Mouse (Mus musculus): Measurements from ENCODE around the gene P2rx7. TPM values are rescaled to one million over a fixed set of nuclear protein-coding genes. Genes with fewer than 3 reads are reported as not detected.
A peak's percentile ranks its signal among the peaks of the same experiment; 100 is the strongest.

Gene P2rx7
- polyA plus RNA-seq, 1 experiment: 2.9 TPM

DNA sequence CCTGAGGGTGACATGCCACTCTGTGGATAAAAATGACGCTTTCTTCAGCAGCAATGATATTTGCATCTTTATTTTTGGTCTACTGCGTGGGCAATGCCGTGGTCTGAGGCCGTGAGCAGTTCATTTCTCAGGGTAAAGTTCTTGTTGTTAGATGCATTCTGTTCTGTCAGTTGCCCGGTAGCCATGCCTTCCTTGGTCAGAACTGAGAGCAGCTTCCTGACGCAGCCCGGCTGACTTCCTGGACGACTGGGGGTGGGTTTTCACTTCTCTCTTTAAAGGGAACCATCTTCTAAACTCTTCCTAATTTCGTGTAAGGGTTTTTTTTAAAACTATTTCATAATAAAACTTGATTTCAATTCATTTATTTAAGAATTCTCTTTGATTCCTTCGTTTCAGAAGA, 40.2 kb downstream of the P2rx7 start:
- peaks cover 3% of the 10 kb centered on the region; the same call in 1 of the 2 replicates for H3K4me1 ChIP-seq (ENCODE audit: control insufficient read depth, insufficient read depth, low read length)
- peak overlapping the region; percentile 69; the same call in 1 of the 2 replicates for H3K27ac ChIP-seq (ENCODE audit: control insufficient read depth, insufficient read depth, low read depth, low read length, poor library complexity)
- 9% methylated on average over 10 of the region's 10 CpGs for WGBS
- H3K4me3 ChIP-seq (replicated peaks; ENCODE audit: control insufficient read depth, low read depth, low read length): no peak overlapping the region
- TF ChIP-seq POLR2A (IDR thresholded peaks at IDR 0.05; ENCODE audit: borderline replicate concordance, control insufficient read depth, low read depth, low read length) (no peak), CTCF (IDR thresholded peaks at IDR 0.05; ENCODE audit: control insufficient read depth, insufficient read depth, low read length) (no peak)

- H3K4me3 ChIP-seq (replicated peaks; ENCODE audit: control insufficient read depth, low read depth, low read length): no peak overlapping the region
- peaks cover 3% of the 10 kb centered on the region; the same call in 1 of the 2 replicates for H3K4me1 ChIP-seq (ENCODE audit: control insufficient read depth, insufficient read depth, low read length)
- 84% methylated on average over 4 of the region's 4 CpGs for WGBS
- TF ChIP-seq CTCF (IDR thresholded peaks at IDR 0.05; ENCODE audit: control insufficient read depth, insufficient read depth, low read length) (no peak), POLR2A (IDR thresholded peaks at IDR 0.05; ENCODE audit: borderline replicate concordance, control insufficient read depth, low read depth, low read length) (no peak)
- no peak overlapping the region for H3K27ac ChIP-seq (ENCODE audit: control insufficient read depth, insufficient read depth, low read depth, low read length, poor library complexity)
These were observed 43.7 kb downstream of the P2rx7 start for GRCm38 (mm10) chr5:122687391-122687790.

GRCm38 (mm10) chr5:122689153-122689552, 45.4 kb downstream of the P2rx7 start:
- TF ChIP-seq CTCF (IDR thresholded peaks at IDR 0.05; ENCODE audit: control insufficient read depth, insufficient read depth, low read length): no peak
- TF ChIP-seq POLR2A (IDR thresholded peaks at IDR 0.05; ENCODE audit: borderline replicate concordance, control insufficient read depth, low read depth, low read length): no peak
- Histone ChIP-seq H3K4me3 (replicated peaks; ENCODE audit: control insufficient read depth, low read depth, low read length) (no peak overlapping the region), H3K4me1 (ENCODE audit: control insufficient read depth, insufficient read depth, low read length) (peaks cover 1% of the 10 kb centered on the region; the same call in 1 of the 2 replicates), H3K27ac (ENCODE audit: control insufficient read depth, insufficient read depth, low read depth, low read length, poor library complexity) (no peak overlapping the region)
- 86% methylated on average over 7 of the region's 7 CpGs for WGBS

DNA sequence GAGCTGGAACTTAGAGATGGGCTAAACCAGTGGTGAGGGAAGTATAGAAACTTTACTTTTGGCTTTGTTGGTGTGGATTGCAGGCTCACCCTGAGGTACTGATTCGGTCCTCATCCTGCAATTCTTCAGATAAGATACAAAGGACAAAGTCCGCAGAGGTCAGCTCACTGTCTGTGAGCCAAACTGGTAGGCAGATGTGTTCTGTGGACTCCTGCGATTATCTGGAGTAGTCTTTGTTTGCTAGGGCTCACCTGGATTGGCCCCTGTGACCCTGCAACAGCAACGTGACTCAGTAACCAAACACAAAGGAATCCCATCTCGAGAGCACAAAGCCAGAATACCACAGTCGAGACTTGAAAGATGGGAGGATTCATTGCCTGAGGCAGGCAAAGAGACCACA, 46.8 kb downstream of the P2rx7 start:
- Histone ChIP-seq H3K27ac (ENCODE audit: control insufficient read depth, insufficient read depth, low read depth, low read length, poor library complexity) (no peak overlapping the region), H3K4me1 (ENCODE audit: control insufficient read depth, insufficient read depth, low read length) (no peaks in the 10 kb centered on the region), H3K4me3 (replicated peaks; ENCODE audit: control insufficient read depth, low read depth, low read length) (no peak overlapping the region)
- 85% methylated on average over 6 of the region's 6 CpGs for WGBS
- TF ChIP-seq POLR2A (IDR thresholded peaks at IDR 0.05; ENCODE audit: borderline replicate concordance, control insufficient read depth, low read depth, low read length) (no peak), CTCF (IDR thresholded peaks at IDR 0.05; ENCODE audit: control insufficient read depth, insufficient read depth, low read length) (no peak)

DNA sequence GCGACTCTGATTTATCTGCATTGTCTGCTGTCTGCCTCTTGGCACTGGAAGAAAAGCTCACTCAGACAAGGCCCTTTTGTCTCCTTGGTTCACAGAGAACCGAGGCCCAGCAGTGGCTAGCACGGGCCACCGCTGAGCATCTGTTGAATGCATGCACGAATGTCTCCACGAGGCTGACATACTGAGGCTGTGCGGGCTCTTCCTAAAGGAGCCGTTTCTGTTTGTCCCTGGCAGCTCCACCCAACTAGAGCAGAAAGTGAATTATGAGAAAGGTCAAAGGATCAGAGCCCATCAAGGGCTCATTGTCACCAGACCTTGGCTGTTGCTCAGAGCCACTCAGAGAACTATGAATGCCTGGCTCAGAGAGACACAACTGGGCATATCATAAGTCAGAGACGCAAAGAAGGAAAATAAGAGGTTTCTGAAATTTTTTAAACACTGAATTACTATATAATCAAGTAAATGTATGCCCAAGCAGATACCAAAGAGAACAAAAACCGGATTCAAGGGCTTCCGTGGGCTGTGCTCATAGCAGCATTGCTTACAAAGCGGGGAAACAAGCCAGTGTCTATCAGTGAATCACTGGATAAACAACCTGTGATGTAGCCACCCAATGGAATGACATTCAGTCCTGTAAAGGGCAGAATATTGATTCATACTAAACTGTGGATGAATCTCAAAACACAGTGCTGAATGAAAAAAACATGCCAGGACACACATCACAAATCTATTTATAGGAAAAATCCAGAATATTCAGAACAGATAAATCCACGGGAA, 49.9 kb downstream of the P2rx7 start:
- WGBS: 78% methylated on average over 13 of the region's 13 CpGs
- H3K4me1 ChIP-seq (ENCODE audit: control insufficient read depth, insufficient read depth, low read length): no peaks in the 10 kb centered on the region; the same call in 1 of the 2 replicates
- H3K4me3 ChIP-seq (replicated peaks; ENCODE audit: control insufficient read depth, low read depth, low read length): no peak overlapping the region
- H3K27ac ChIP-seq (ENCODE audit: control insufficient read depth, insufficient read depth, low read depth, low read length, poor library complexity): no peak overlapping the region
- no peak for TF ChIP-seq POLR2A (IDR thresholded peaks at IDR 0.05; ENCODE audit: borderline replicate concordance, control insufficient read depth, low read depth, low read length)
- no peak for TF ChIP-seq CTCF (IDR thresholded peaks at IDR 0.05; ENCODE audit: control insufficient read depth, insufficient read depth, low read length)

GRCm38 (mm10) chr5:122695516-122695915, 51.8 kb downstream of the P2rx7 start:
- Histone ChIP-seq H3K4me1 (ENCODE audit: control insufficient read depth, insufficient read depth, low read length) (no peaks in the 10 kb centered on the region; the same call in 1 of the 2 replicates), H3K4me3 (replicated peaks; ENCODE audit: control insufficient read depth, low read depth, low read length) (no peak overlapping the region), H3K27ac (ENCODE audit: control insufficient read depth, insufficient read depth, low read depth, low read length, poor library complexity) (no peak overlapping the region)
- WGBS: 85% methylated on average over 8 of the region's 8 CpGs
- no peak for TF ChIP-seq CTCF (IDR thresholded peaks at IDR 0.05; ENCODE audit: control insufficient read depth, insufficient read depth, low read length)
- TF ChIP-seq POLR2A (IDR thresholded peaks at IDR 0.05; ENCODE audit: borderline replicate concordance, control insufficient read depth, low read depth, low read length): no peak

GRCm38 (mm10) chr5:122698041-122698700, 54.5 kb downstream of the P2rx7 start:
- H3K4me1 ChIP-seq (ENCODE audit: control insufficient read depth, insufficient read depth, low read length): no peaks in the 10 kb centered on the region; the same call in 1 of the 2 replicates
- no peak for TF ChIP-seq POLR2A (IDR thresholded peaks at IDR 0.05; ENCODE audit: borderline replicate concordance, control insufficient read depth, low read depth, low read length)
- no peak for TF ChIP-seq CTCF (IDR thresholded peaks at IDR 0.05; ENCODE audit: control insufficient read depth, insufficient read depth, low read length)
- 13% methylated on average over 10 of the region's 10 CpGs for WGBS
- H3K27ac ChIP-seq (ENCODE audit: control insufficient read depth, insufficient read depth, low read depth, low read length, poor library complexity): no peak overlapping the region
- no peak overlapping the region for H3K4me3 ChIP-seq (replicated peaks; ENCODE audit: control insufficient read depth, low read depth, low read length)

- no peak overlapping the region for H3K27ac ChIP-seq (ENCODE audit: control insufficient read depth, insufficient read depth, low read depth, low read length, poor library complexity)
- no peak for TF ChIP-seq CTCF (IDR thresholded peaks at IDR 0.05; ENCODE audit: control insufficient read depth, insufficient read depth, low read length)
- TF ChIP-seq POLR2A (IDR thresholded peaks at IDR 0.05; ENCODE audit: borderline replicate concordance, control insufficient read depth, low read depth, low read length): no peak
- H3K4me3 ChIP-seq (replicated peaks; ENCODE audit: control insufficient read depth, low read depth, low read length): no peak overlapping the region
- H3K4me1 ChIP-seq (ENCODE audit: control insufficient read depth, insufficient read depth, low read length): no peaks in the 10 kb centered on the region; the same call in 1 of the 2 replicates
- 30% methylated on average over 9 of the region's 9 CpGs for WGBS
These were observed 55.0 kb downstream of the P2rx7 start for GRCm38 (mm10) chr5:122698701-122699060.
